Mouse (Mus musculus): ENCODE results near the gene Donson. TPM values are rescaled to one million over a fixed set of nuclear protein-coding genes. Genes with fewer than 3 reads are reported as not detected.
A peak's percentile ranks its signal among the peaks of the same experiment; 100 is the strongest.

The Donson gene
- polyA plus RNA-seq, 1 experiment: 3.5 TPM

DNA sequence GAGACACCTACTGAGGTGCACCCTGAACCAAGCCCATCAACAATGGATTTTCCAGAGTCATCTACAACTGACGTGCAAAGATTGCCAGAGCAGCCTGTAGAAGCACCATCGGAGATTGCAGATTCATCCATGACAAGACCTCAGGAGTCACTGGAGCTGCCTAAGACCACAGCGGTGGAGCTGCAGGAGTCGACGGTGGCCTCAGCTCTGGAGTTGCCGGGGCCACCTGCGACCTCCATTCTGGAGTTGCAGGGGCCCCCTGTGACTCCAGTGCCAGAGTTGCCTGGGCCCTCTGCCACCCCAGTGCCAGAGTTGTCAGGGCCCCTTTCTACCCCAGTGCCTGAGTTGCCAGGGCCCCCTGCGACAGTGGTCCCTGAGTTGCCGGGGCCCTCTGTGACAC, 33.3 kb downstream of the Donson start:
- H3K36me3 ChIP-seq (ENCODE audit: control insufficient read depth, insufficient read depth): peaks cover 72% of the 10 kb centered on the region
- no peaks in the 10 kb centered on the region for H3K27me3 ChIP-seq (ENCODE audit: control insufficient read depth, insufficient read depth, insufficient read length)
- no peak overlapping the region for H3K4me3 ChIP-seq
- TF ChIP-seq TCF3 (IDR thresholded peaks at IDR 0.05; ENCODE audit: insufficient read length, low read depth) (no peak), POLR2AphosphoS2 (IDR thresholded peaks at IDR 0.05; ENCODE audit: insufficient read length, low read depth) (no peak), MYOG (IDR thresholded peaks at IDR 0.05; ENCODE audit: control insufficient read depth in 1 of 3, insufficient read depth in 1 of 3, insufficient read length in 2 of 3, low read depth in 2 of 3) (no peak), SRF (IDR thresholded peaks at IDR 0.05; ENCODE audit: control insufficient read depth, insufficient read length, low read depth) (no peak), USF1 (IDR thresholded peaks at IDR 0.05; ENCODE audit: low read depth) (no peak), TCF12 (IDR thresholded peaks at IDR 0.05; ENCODE audit: insufficient read depth, poor library complexity, severe bottlenecking) (no peak), E2F4 (IDR thresholded peaks at IDR 0.05; ENCODE audit: insufficient read depth) (no peak), CEBPB (IDR thresholded peaks at IDR 0.05; ENCODE audit: insufficient read depth, poor library complexity, severe bottlenecking) (no peak), MAX (IDR thresholded peaks at IDR 0.05; ENCODE audit: low read depth) (no peak)
- peaks cover 98% of the 10 kb centered on the region for H3K79me2 ChIP-seq (ENCODE audit: control insufficient read depth, insufficient read depth)
- no peak overlapping the region for H3K4me2 ChIP-seq (ENCODE audit: low read depth)
- no peak overlapping the region for H3ac ChIP-seq (ENCODE audit: control insufficient read depth, insufficient read length)

DNA sequence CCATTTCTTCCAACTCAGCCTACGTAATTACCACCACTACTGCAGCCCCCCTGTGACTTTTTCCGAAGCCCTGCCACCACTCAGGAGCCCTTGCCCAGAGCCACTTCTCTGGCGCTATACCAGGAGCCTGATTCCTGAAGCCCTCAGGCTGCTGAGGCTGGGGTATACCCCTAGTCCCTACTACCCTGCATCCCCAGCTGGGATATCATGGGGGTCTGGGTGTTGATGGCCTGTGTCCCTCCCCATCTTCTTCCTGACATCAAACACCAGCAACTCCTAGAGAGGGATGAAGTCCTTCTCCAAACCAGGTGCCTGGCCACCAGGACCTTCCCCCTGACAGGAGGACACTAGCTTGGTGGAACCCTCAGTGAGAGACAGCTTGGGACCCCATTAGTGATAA, 36.4 kb downstream of the Donson start:
- TF ChIP-seq TCF3 (IDR thresholded peaks at IDR 0.05; ENCODE audit: insufficient read length, low read depth) (no peak), MYOG (IDR thresholded peaks at IDR 0.05; ENCODE audit: control insufficient read depth in 1 of 3, insufficient read depth in 1 of 3, insufficient read length in 2 of 3, low read depth in 2 of 3) (no peak), TCF12 (IDR thresholded peaks at IDR 0.05; ENCODE audit: insufficient read depth, poor library complexity, severe bottlenecking) (no peak), REST (IDR thresholded peaks at IDR 0.05; ENCODE audit: insufficient read depth, insufficient read length) (no peak), MYOD1 (IDR thresholded peaks at IDR 0.05; ENCODE audit: control insufficient read depth in 1 of 3, insufficient read length in 2 of 3, low read depth in 2 of 3) (no peak), USF1 (IDR thresholded peaks at IDR 0.05; ENCODE audit: low read depth) (no peak)
- Histone ChIP-seq H3K27me3 (ENCODE audit: control insufficient read depth, insufficient read depth, insufficient read length) (no peaks in the 10 kb centered on the region), H3ac (ENCODE audit: control insufficient read depth, insufficient read length) (no peak overlapping the region), H3K79me2 (ENCODE audit: control insufficient read depth, insufficient read depth) (peaks cover 92% of the 10 kb centered on the region), H3K36me3 (ENCODE audit: control insufficient read depth, insufficient read depth) (peaks cover 43% of the 10 kb centered on the region), H3K4me3 (no peak overlapping the region), H3K4me2 (ENCODE audit: low read depth) (no peak overlapping the region)

DNA sequence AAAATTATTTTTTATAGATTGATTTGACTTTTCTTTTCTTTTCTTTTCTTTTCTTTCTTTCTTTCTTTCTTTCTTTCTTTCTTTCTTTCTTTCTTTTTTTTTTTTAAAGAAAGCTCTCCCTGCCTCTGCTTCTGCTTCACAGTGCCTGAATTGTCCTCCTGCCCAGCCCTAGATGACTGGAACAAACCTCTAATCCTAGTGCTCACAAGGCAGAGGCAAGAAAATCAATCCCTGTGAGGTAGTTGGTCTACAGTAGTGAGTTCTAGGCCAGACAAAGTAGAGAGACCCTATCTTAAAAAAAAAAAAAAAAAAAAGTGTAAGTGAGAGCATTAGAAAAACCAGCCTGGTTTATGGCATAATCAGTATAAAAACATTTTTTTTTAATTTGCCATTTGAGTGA, 38.8 kb downstream of the Donson start:
- peak overlapping the region; percentile 86 for H3K4me2 ChIP-seq (ENCODE audit: low read depth)
- H3K27me3 ChIP-seq (ENCODE audit: control insufficient read depth, insufficient read depth, insufficient read length): no peaks in the 10 kb centered on the region
- peaks cover 22% of the 10 kb centered on the region for H3K36me3 ChIP-seq (ENCODE audit: control insufficient read depth, insufficient read depth)
- no peak overlapping the region for H3ac ChIP-seq (ENCODE audit: control insufficient read depth, insufficient read length)
- TF ChIP-seq MYOG (IDR thresholded peaks at IDR 0.05; ENCODE audit: control insufficient read depth in 1 of 3, insufficient read depth in 1 of 3, insufficient read length in 2 of 3, low read depth in 2 of 3): no peak
- TF ChIP-seq CEBPB (IDR thresholded peaks at IDR 0.05; ENCODE audit: insufficient read depth, poor library complexity, severe bottlenecking): no peak
- no peak for TF ChIP-seq MAX (IDR thresholded peaks at IDR 0.05; ENCODE audit: low read depth)
- TF ChIP-seq TCF3 (IDR thresholded peaks at IDR 0.05; ENCODE audit: insufficient read length, low read depth): no peak
- TF ChIP-seq TCF12 (IDR thresholded peaks at IDR 0.05; ENCODE audit: insufficient read depth, poor library complexity, severe bottlenecking): no peak
- no peak for TF ChIP-seq POLR2A (IDR thresholded peaks at IDR 0.05; ENCODE audit: insufficient read length, low read depth)
- TF ChIP-seq REST (IDR thresholded peaks at IDR 0.05; ENCODE audit: insufficient read depth, insufficient read length): no peak
- TF ChIP-seq SRF (IDR thresholded peaks at IDR 0.05; ENCODE audit: control insufficient read depth, insufficient read length, low read depth): no peak
- TF ChIP-seq POLR2AphosphoS2 (IDR thresholded peaks at IDR 0.05; ENCODE audit: insufficient read length, low read depth): no peak
- no peak for TF ChIP-seq E2F4 (IDR thresholded peaks at IDR 0.05; ENCODE audit: insufficient read depth)
- no peak for TF ChIP-seq MYOD1 (IDR thresholded peaks at IDR 0.05; ENCODE audit: control insufficient read depth in 1 of 3, insufficient read length in 2 of 3, low read depth in 2 of 3)
- no peak for TF ChIP-seq USF1 (IDR thresholded peaks at IDR 0.05; ENCODE audit: low read depth)
- H3K79me2 ChIP-seq (ENCODE audit: control insufficient read depth, insufficient read depth): peaks cover 86% of the 10 kb centered on the region
- peak overlapping the region; percentile 95 for H3K4me3 ChIP-seq

DNA sequence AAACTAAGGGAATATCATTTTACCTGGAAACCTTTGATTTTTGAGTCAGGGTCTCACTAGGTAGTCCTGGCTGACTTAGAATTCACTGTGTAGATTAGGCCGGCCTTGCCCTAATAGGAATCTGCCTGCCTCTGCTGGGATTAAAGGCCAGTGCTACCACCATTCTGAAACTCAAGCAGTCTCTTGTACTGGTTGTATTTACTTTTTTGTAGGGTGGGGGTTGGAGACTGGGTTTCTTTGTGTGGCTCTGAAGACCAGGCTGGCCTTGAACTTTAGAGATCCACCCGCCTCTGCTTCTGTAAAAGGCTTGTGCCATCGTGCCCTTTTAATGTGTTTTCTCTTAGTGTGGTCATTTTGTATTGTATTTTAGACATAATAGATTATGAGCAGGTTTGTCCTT, 39.3 kb downstream of the Donson start:
- Histone ChIP-seq H3K36me3 (ENCODE audit: control insufficient read depth, insufficient read depth) (peaks cover 19% of the 10 kb centered on the region), H3K4me2 (ENCODE audit: low read depth) (peak overlapping the region; percentile 86), H3K4me3 (peak overlapping the region; percentile 95), H3ac (ENCODE audit: control insufficient read depth, insufficient read length) (no peak overlapping the region), H3K27me3 (ENCODE audit: control insufficient read depth, insufficient read depth, insufficient read length) (no peaks in the 10 kb centered on the region), H3K79me2 (ENCODE audit: control insufficient read depth, insufficient read depth) (peaks cover 86% of the 10 kb centered on the region)
- no peak for TF ChIP-seq MYOG (IDR thresholded peaks at IDR 0.05; ENCODE audit: control insufficient read depth in 1 of 3, insufficient read depth in 1 of 3, insufficient read length in 2 of 3, low read depth in 2 of 3)
- no peak for TF ChIP-seq TCF3 (IDR thresholded peaks at IDR 0.05; ENCODE audit: insufficient read length, low read depth)
- TF ChIP-seq POLR2A (IDR thresholded peaks at IDR 0.05; ENCODE audit: insufficient read length, low read depth): no peak
- TF ChIP-seq MYOD1 (IDR thresholded peaks at IDR 0.05; ENCODE audit: control insufficient read depth in 1 of 3, insufficient read length in 2 of 3, low read depth in 2 of 3): no peak
- TF ChIP-seq POLR2AphosphoS2 (IDR thresholded peaks at IDR 0.05; ENCODE audit: insufficient read length, low read depth): no peak
- TF ChIP-seq E2F4 (IDR thresholded peaks at IDR 0.05; ENCODE audit: insufficient read depth): no peak
- no peak for TF ChIP-seq TCF12 (IDR thresholded peaks at IDR 0.05; ENCODE audit: insufficient read depth, poor library complexity, severe bottlenecking)
- TF ChIP-seq MAX (IDR thresholded peaks at IDR 0.05; ENCODE audit: low read depth): no peak
- TF ChIP-seq USF1 (IDR thresholded peaks at IDR 0.05; ENCODE audit: low read depth): no peak
- no peak for TF ChIP-seq REST (IDR thresholded peaks at IDR 0.05; ENCODE audit: insufficient read depth, insufficient read length)
- TF ChIP-seq CEBPB (IDR thresholded peaks at IDR 0.05; ENCODE audit: insufficient read depth, poor library complexity, severe bottlenecking): no peak
- TF ChIP-seq SRF (IDR thresholded peaks at IDR 0.05; ENCODE audit: control insufficient read depth, insufficient read length, low read depth): no peak

DNA sequence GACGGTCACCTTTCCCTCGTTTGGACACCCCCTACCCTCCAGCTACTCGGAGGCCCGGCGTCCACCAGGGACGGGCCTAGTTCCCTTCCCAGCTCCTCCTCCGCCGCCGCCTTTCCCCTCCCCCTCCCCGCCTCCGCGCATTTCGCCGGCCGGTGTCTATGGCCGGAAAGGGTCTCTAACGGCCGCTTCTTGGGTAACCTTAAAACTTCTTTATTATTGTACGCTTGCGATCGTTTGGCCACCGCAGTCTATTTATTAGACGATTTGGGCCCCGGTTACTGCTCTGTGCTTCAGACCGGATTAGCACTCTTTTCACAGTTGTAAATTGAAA, 40.4 kb downstream of the Donson start:
- peaks cover 84% of the 10 kb centered on the region for H3K79me2 ChIP-seq (ENCODE audit: control insufficient read depth, insufficient read depth)
- H3K36me3 ChIP-seq (ENCODE audit: control insufficient read depth, insufficient read depth): peaks cover 14% of the 10 kb centered on the region
- peak overlapping the region; percentile 95 for H3K4me3 ChIP-seq
- peak overlapping the region; percentile 23 for H3ac ChIP-seq (ENCODE audit: control insufficient read depth, insufficient read length)
- no peak for TF ChIP-seq SRF (IDR thresholded peaks at IDR 0.05; ENCODE audit: control insufficient read depth, insufficient read length, low read depth)
- TF ChIP-seq POLR2A (IDR thresholded peaks at IDR 0.05; ENCODE audit: insufficient read length, low read depth): peak; percentile 39
- no peak for TF ChIP-seq E2F4 (IDR thresholded peaks at IDR 0.05; ENCODE audit: insufficient read depth)
- peak overlapping the region; percentile 86 for H3K4me2 ChIP-seq (ENCODE audit: low read depth)
- H3K27me3 ChIP-seq (ENCODE audit: control insufficient read depth, insufficient read depth, insufficient read length): no peaks in the 10 kb centered on the region
